8 mouse cellular contexts compared by ENCODE assay signal in genomic region chr2:167503253-167503895, GRCm38 (mm10). TPM values are rescaled to one million over a fixed set of nuclear protein-coding genes. Genes with fewer than 3 reads are reported as not detected.
DNase-seq lines count a peak whose midpoint lies in the region; ATAC-seq and TF ChIP-seq lines count a peak whose summit lies in the region.

No protein-coding gene starts in this region.

- DNase-seq in CH12.LX (ENCODE audit: extremely low read depth) = peak; percentile 88
- DNase-seq in c-Kit-negative CD71-positive TER-119-positive erythroid progenitor cells, embryonic 14.5 days (ENCODE audit: low read depth, low spot score) = peak; percentile 59
- DNase-seq in forebrain, embryonic 11.5 days (ENCODE audit: low spot score) = peak; percentile 95
- DNase-seq in kidney, postnatal 25 days = peak; percentile 91 to 94
- DNase-seq in lung, adult 2 months = peak; percentile 88
- peak; percentile 92 for DNase-seq in testis, postnatal 14 days (ENCODE audit: low spot score)

- no peak for TF ChIP-seq CTCF in CH12.LX (conservative IDR thresholded peaks at IDR 0.05 in 1 of 2, IDR thresholded peaks at IDR 0.05 in 1 of 2; ENCODE audit: low read depth in 2 of 2, low read length in 2 of 2)
- no peak for TF ChIP-seq CTCF in lung, adult 2 months (IDR thresholded peaks at IDR 0.05; ENCODE audit: insufficient read depth, low read length)

- no peaks in the 10 kb centered on the region for H3K27me3 ChIP-seq in CH12.LX (replicated peaks)
- H3K27me3 ChIP-seq in forebrain, embryonic 11.5 days (ENCODE audit: control insufficient read depth, insufficient read depth, low read length) = no peaks in the 10 kb centered on the region
- H3K27me3 ChIP-seq in heart, embryonic 16.5 days (ENCODE audit: control insufficient read depth, insufficient read depth, low read length) = no peaks in the 10 kb centered on the region

- TF ChIP-seq RAD21 in CH12.LX (IDR thresholded peaks at IDR 0.05; ENCODE audit: low read depth, low read length) = no peak

- H3K27ac ChIP-seq in CH12.LX (ENCODE audit: insufficient read depth, low read depth) = peak overlapping the region; percentile 48
- peak overlapping the region; percentile 66; the same call in 1 of the 2 replicates for H3K27ac ChIP-seq in forebrain, embryonic 11.5 days (ENCODE audit: low read depth, low read length)
- H3K27ac ChIP-seq in heart, embryonic 16.5 days (ENCODE audit: low read length) = peak overlapping the region; percentile 82

- TF ChIP-seq POLR2A in CH12.LX (IDR thresholded peaks at IDR 0.05; ENCODE audit: low read depth, low read length) = peak; percentile 87
- 0 out of 2 replicates have a peak, but pooled peaks have one; percentile 53 for TF ChIP-seq POLR2A in lung, adult 2 months (IDR thresholded peaks at IDR 0.05; ENCODE audit: borderline replicate concordance, extremely low read depth, low read depth, low read length)

- H3K9me3 ChIP-seq in CH12.LX (replicated peaks; ENCODE audit: low read length) = no peaks in the 10 kb centered on the region
- H3K9me3 ChIP-seq in forebrain, embryonic 11.5 days (ENCODE audit: control insufficient read depth, low read length) = no peaks in the 10 kb centered on the region
- H3K9me3 ChIP-seq in heart, embryonic 16.5 days (replicated peaks; ENCODE audit: control insufficient read depth, low read length) = no peaks in the 10 kb centered on the region

- peak; percentile 86 for ATAC-seq in forebrain, embryonic 11.5 days (replicated peaks; ENCODE audit: low FRiP score)
- ATAC-seq in heart, embryonic 16.5 days (replicated peaks; ENCODE audit: extremely low read depth, insufficient read depth, low FRiP score) = peak; percentile 89
- peak; percentile 57 for ATAC-seq in neutrophil, adult 5-6 weeks (ENCODE audit: extremely low read depth, insufficient number of reproducible peaks, low FRiP score, poor library complexity, severe bottlenecking)

- peak overlapping the region; percentile 91 for H3K9ac ChIP-seq in CH12.LX (ENCODE audit: insufficient read depth, low read depth)
- peak overlapping the region; percentile 95 for H3K9ac ChIP-seq in forebrain, embryonic 11.5 days (ENCODE audit: low read length)
- peak overlapping the region; percentile 97 for H3K9ac ChIP-seq in heart, embryonic 16.5 days (ENCODE audit: low read length)

- TF ChIP-seq EP300 in CH12.LX (IDR thresholded peaks at IDR 0.05; ENCODE audit: low read length) = no peak

- peaks cover 43% of the 10 kb centered on the region for H3K79me2 ChIP-seq in CH12.LX (replicated peaks; ENCODE audit: control insufficient read depth, extremely low read depth, insufficient read depth, poor library complexity, severe bottlenecking)

- dilution Hi-C loops in CH12.LX (cut with MboI; ENCODE audit: extremely low pct_ligation_motif_present, extremely low pct_unique_long_range_greater_than_20kb, low sequenced_read_pairs) = no loop called here

- in situ Hi-C loops in CH12.LX (cut with MboI; ENCODE audit: low pct_ligation_motif_present, low pct_unique_long_range_greater_than_20kb, low sequenced_read_pairs) = no loop called here

- WGBS in forebrain, embryonic 11.5 days = under 1% methylated on average over 79 of the region's 85 CpGs
- WGBS in heart, embryonic 16.5 days = under 1% methylated on average over 84 of the region's 85 CpGs
- WGBS in lung, adult 2 months = under 1% methylated on average over 80 of the region's 85 CpGs

- H3K4me2 ChIP-seq in CH12.LX (ENCODE audit: insufficient read depth, low read depth, poor library complexity, severe bottlenecking) = peak overlapping the region; percentile 87
- H3K4me2 ChIP-seq in forebrain, embryonic 11.5 days (ENCODE audit: low read depth, low read length, severe bottlenecking) = peak overlapping the region; percentile 72
- H3K4me2 ChIP-seq in heart, embryonic 16.5 days (ENCODE audit: low read depth, low read length) = peak overlapping the region; percentile 79

- H3K4me1 ChIP-seq in CH12.LX (ENCODE audit: control insufficient read depth in 1 of 2, insufficient read depth in 2 of 2) = peaks cover 5 to 36% of the 10 kb centered on the region in 2 experiments
- H3K4me1 ChIP-seq in forebrain, embryonic 11.5 days (replicated peaks; ENCODE audit: control insufficient read depth, insufficient read depth, low read length) = peaks cover 16% of the 10 kb centered on the region
- peaks cover 34% of the 10 kb centered on the region for H3K4me1 ChIP-seq in heart, embryonic 16.5 days (ENCODE audit: control insufficient read depth, insufficient read depth, low read length)
- H3K4me1 ChIP-seq in lung, adult 2 months (ENCODE audit: control insufficient read depth, insufficient read depth, low read length) = peaks cover 20% of the 10 kb centered on the region

- peak overlapping the region; percentile 88 to 98 (median 95) for H3K4me3 ChIP-seq in CH12.LX (replicated peaks in 1 of 3; ENCODE audit: low read depth in 2 of 3, low read length in 2 of 3, poor library complexity in 1 of 3)
- peak overlapping the region; percentile 97 for H3K4me3 ChIP-seq in forebrain, embryonic 11.5 days (ENCODE audit: low read depth, low read length)
- peak overlapping the region; percentile 92 for H3K4me3 ChIP-seq in heart, embryonic 16.5 days (ENCODE audit: low read length)
- peak overlapping the region; percentile 85 for H3K4me3 ChIP-seq in lung, adult 2 months (replicated peaks; ENCODE audit: extremely low read depth, low read depth, low read length)

- H3K36me3 ChIP-seq in CH12.LX (replicated peaks in 1 of 2; ENCODE audit: control insufficient read depth in 1 of 2, insufficient read depth in 1 of 2, low read length in 1 of 2) = peaks cover 12 to 32% of the 10 kb centered on the region in 2 experiments
- H3K36me3 ChIP-seq in forebrain, embryonic 11.5 days (ENCODE audit: control insufficient read depth, insufficient read depth, low read length) = no peaks in the 10 kb centered on the region; the same call in 1 of the 2 replicates
- no peaks in the 10 kb centered on the region for H3K36me3 ChIP-seq in heart, embryonic 16.5 days (ENCODE audit: control insufficient read depth, insufficient read depth)

TF ChIP-seq in CH12.LX, 34 proteins besides CTCF, POLR2A, EP300 and RAD21:
- TF ChIP-seq TCF12 (IDR thresholded peaks at IDR 0.05; ENCODE audit: low read depth, low read length) = peak; percentile 90
- TF ChIP-seq MAX (IDR thresholded peaks at IDR 0.05; ENCODE audit: low read length) = no peak; the same call in 1 of the 2 replicates
- TF ChIP-seq SMC3 (IDR thresholded peaks at IDR 0.05; ENCODE audit: low read depth, low read length) = no peak
- TF ChIP-seq NELFE (IDR thresholded peaks at IDR 0.05; ENCODE audit: low read depth, low read length) = peak; percentile 82
- TF ChIP-seq BHLHE40 (IDR thresholded peaks at IDR 0.05; ENCODE audit: low read depth, low read length) = no peak
- no peak; the same call in none of the 2 replicates for TF ChIP-seq MXI1 (IDR thresholded peaks at IDR 0.05; ENCODE audit: low read depth, low read length)
- TF ChIP-seq ZMIZ1 (IDR thresholded peaks at IDR 0.05; ENCODE audit: low read depth, low read length) = peak; percentile 84
- peak; percentile 90 for TF ChIP-seq NRF1 (IDR thresholded peaks at IDR 0.05; ENCODE audit: low read depth, low read length)
- 0 out of 2 replicates have a peak, but pooled peaks have one; percentile 10 for TF ChIP-seq IRF4 (IDR thresholded peaks at IDR 0.05; ENCODE audit: low read depth, low read length)
- peak; percentile 88 for TF ChIP-seq MAZ (IDR thresholded peaks at IDR 0.05; ENCODE audit: low read depth, low read length)
- TF ChIP-seq ETS1 (conservative IDR thresholded peaks at IDR 0.05; ENCODE audit: low read depth, low read length) = no peak
- TF ChIP-seq CHD2 (IDR thresholded peaks at IDR 0.05; ENCODE audit: low read length) = 0 out of 2 replicates have a peak, but pooled peaks have one; percentile 12
- TF ChIP-seq MAFK (IDR thresholded peaks at IDR 0.05; ENCODE audit: insufficient replicate concordance, low read length) = no peak
- peak; percentile 38; the same call in 1 of the 2 replicates for TF ChIP-seq MYC (IDR thresholded peaks at IDR 0.05; ENCODE audit: low read depth, low read length)
- peak; percentile 18; the same call in 1 of the 2 replicates for TF ChIP-seq MEF2A (IDR thresholded peaks at IDR 0.05; ENCODE audit: borderline replicate concordance, low read depth, low read length)
- TF ChIP-seq CHD1 (IDR thresholded peaks at IDR 0.05; ENCODE audit: low read depth, low read length) = 0 out of 2 replicates have a peak, but pooled peaks have one; percentile 34
- TF ChIP-seq UBTF (IDR thresholded peaks at IDR 0.05; ENCODE audit: low read depth, low read length) = no peak
- TF ChIP-seq USF1 (IDR thresholded peaks at IDR 0.05; ENCODE audit: low read depth, low read length) = no peak

RNA-seq across cellular contexts. Expression of gene Spata2, which starts 10.7 kb away (rescaled TPM):
- 8.6 and 10.5 TPM in 2 replicates for total RNA-seq in CH12.LX (2012; rRNA removed)
- 7.2 and 9.1 TPM in 2 replicates for total RNA-seq in CH12.LX (2014; rRNA removed)
- 22.8 and 23.0 TPM in 2 replicates for polyA plus RNA-seq in CH12.LX (2012; ENCODE audit: insufficient read length, low read depth)
- 23.0 and 24.1 TPM in 2 replicates for polyA plus RNA-seq in forebrain, embryonic 11.5 days (2014; fragmentation: Nextera tagmentation; extraction: Ambion mirVana)
- polyA plus RNA-seq in heart, embryonic 16.5 days (2015; fragmentation: Nextera tagmentation; extraction: Ambion mirVana) = 13.4 and 15.8 TPM in 2 replicates
- polyA plus RNA-seq in lung, adult 2 months (2012; rRNA removed) = 23.3 and 23.5 TPM in 2 replicates
- total RNA-seq in neutrophil, adult 5-6 weeks (2017) = 9.5 and 9.7 TPM in 2 replicates

RNA-seq across cellular contexts. Expression of gene Rnf114, which starts 10.9 kb away (rescaled TPM):
- total RNA-seq in CH12.LX (2012; rRNA removed) = 39.2 and 50.4 TPM in 2 replicates
- total RNA-seq in CH12.LX (2014; rRNA removed) = 45.3 and 45.6 TPM in 2 replicates
- 37.6 and 40.8 TPM in 2 replicates for polyA plus RNA-seq in CH12.LX (2012; ENCODE audit: insufficient read length, low read depth)
- polyA plus RNA-seq in forebrain, embryonic 11.5 days (2014; fragmentation: Nextera tagmentation; extraction: Ambion mirVana) = 133 and 145 TPM in 2 replicates
- polyA plus RNA-seq in heart, embryonic 16.5 days (2015; fragmentation: Nextera tagmentation; extraction: Ambion mirVana) = 78.5 and 79.0 TPM in 2 replicates
- polyA plus RNA-seq in lung, adult 2 months (2012; rRNA removed) = 87.2 and 122 TPM in 2 replicates
- 86.2 and 103 TPM in 2 replicates for total RNA-seq in neutrophil, adult 5-6 weeks (2017)

RNA-seq across cellular contexts. Expression of gene Snai1, which starts 34.6 kb away (rescaled TPM):
- total RNA-seq in CH12.LX (2012; rRNA removed) (2.9 and 3.1 TPM in 2 replicates), CH12.LX (2014; rRNA removed) (1.5 and 1.6 TPM in 2 replicates)
- 9.0 and 12.6 TPM in 2 replicates for polyA plus RNA-seq in CH12.LX (2012; ENCODE audit: insufficient read length, low read depth)
- polyA plus RNA-seq in forebrain, embryonic 11.5 days (2014; fragmentation: Nextera tagmentation; extraction: Ambion mirVana) = 25.1 and 27.8 TPM in 2 replicates
- 12.5 and 20.6 TPM in 2 replicates for polyA plus RNA-seq in heart, embryonic 16.5 days (2015; fragmentation: Nextera tagmentation; extraction: Ambion mirVana)
- 70.8 and 85.0 TPM in 2 replicates for polyA plus RNA-seq in lung, adult 2 months (2012; rRNA removed)
- 2.9 and 3.1 TPM in 2 replicates for total RNA-seq in neutrophil, adult 5-6 weeks (2017)

Comparison
In these comparisons a context has a peak if more than half of its experiments do, and no peak if none do; other contexts are left out.
1. Peak in every context shown above with its lines: DNase-seq, ATAC-seq, H3K4me3 ChIP-seq and H3K27ac ChIP-seq.